Mouse (Mus musculus): ENCODE measurements around the gene Olfr584.

DNA sequence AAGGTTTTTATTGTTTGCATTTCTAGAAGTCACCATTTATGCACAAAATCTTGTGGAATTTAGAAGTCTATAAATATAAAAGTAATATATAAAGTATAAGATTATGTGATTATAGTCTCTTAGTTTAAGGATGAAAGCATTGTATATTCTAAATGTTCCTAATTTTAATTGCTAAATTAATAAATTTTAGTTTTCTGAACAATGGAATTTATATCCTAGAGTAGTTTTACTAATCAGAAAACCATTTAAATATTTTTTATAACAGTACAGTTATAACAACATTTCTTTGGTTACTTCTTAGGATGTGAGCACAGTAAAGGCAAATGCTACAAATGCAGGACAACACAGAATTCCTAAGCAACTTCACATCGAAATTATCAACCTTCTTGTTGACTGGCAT lies 15.7 kb downstream of the Olfr584 start, which contains the start of gene Olfr585:
- TF ChIP-seq GATA1 (IDR thresholded peaks at IDR 0.05; ENCODE audit: low read length) (no peak), TAL1 (IDR thresholded peaks at IDR 0.05; ENCODE audit: low read length) (no peak)
